Mouse (Mus musculus): ENCODE measurements at regions not wholly inside any gene's neighbourhood (a gene's known extent, or its start where the extent isn't known, plus 50 kb on each side); places are given as distances from the start of the nearest gene placed in this dataset.

- no peak for TF ChIP-seq CTCF (IDR thresholded peaks at IDR 0.05; ENCODE audit: low read depth, low read length)
- no peak for TF ChIP-seq POLR2A (IDR thresholded peaks at IDR 0.05; ENCODE audit: extremely low read depth, insufficient read depth, low read length)
These were observed 380.4 kb downstream of the Zfp536 start for GRCm38 (mm10) chr7:37393071-37393470.

Data from liver, adult 2 months (tissue).